Mouse (Mus musculus): Measurements from ENCODE around the gene Dusp5.
"Not testable (repeated sequence)": the region's sequence is repeated elsewhere in the genome, so short reads cannot be mapped to it uniquely, and the experiment has no call there.

Gene Dusp5

DNA sequence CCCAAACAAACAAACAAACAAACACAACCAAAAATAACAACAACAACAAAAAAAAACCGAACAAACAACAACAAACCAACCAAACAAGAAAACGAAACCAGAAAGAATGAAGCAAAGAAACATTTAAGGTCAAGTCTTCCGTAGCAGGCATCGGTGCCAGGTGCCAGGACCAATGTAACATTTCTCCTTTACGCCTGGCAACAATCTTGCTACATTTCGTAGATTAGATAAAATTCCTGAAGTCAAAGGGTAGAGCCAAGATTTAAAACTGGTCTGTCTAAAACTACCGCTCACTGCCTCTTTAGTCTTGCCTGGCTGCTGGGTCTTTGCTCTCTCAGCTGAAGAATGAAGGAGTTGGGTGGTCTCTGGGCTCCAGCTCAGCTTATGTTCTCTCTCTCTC, 47.2 kb downstream of the Dusp5 start:
- no peak for DNase-seq (ENCODE audit: low spot score)

DNA sequence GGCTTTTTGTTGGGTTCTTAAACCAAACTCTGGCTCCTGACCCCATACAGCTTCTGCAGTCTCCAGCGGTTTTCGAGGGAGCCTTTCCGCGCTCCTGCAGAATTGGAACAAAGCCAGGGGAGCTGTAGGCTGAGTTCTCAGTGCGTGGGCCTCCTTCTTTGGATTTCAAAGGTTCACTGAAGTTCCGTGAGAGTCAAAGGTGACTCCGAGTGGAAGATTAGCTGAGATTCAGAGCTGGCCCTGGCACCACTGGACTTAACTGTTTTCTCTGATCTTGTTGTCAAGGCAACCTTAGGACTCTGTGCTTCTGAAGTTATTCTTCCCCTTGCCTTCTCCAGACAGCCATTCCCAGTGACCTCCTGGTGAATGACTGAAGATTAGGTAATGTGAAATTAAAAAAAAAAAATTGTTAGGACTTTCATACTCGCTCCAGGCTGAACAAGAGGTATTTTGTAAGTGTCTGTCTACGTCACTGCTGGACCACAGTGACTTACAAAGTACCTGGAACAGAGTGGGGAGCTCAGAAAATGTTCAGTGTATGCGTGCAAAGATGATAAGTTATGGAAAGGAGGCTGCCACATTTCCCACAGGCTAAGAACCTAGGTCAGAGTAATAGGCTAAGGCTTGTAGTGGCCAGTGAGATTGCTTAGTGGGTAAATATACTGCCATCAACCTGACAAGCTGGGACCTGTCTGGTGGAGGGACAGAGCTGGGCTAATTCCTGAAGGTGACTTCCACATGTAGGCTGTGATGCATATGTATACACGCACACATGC, 48.3 kb downstream of the Dusp5 start:
- peak; percentile 57 for DNase-seq (ENCODE audit: low spot score)

DNA sequence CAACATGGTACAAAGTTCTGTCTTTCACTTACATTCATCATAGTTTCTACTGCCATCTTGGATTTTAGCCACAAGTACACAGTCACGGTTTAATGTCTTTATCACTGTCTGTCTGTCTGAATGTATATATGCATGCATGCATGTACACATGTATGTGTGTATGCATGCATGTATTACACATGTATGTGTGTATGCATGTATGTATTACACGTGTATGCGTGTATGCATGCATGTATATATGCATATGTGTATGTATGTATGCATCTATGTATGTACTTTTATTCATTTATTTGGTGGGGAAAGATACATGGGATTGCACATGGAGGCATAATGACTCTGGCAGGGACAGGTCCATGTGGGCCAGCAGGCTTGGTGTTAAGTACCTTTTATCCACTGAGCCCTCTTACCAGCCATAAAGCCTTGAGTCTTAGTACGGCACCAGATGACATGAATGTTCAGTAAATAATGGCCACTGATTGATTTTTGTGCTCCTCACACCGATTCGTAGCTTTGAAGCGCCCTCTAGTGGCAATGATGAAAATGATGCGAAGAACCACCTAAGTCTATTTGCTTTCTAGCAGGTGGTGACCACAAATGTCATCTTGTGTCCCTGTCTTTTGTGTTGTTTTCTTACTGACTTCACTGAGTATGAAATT, 49.8 kb downstream of the Dusp5 start:
- DNase-seq (ENCODE audit: low spot score) = peak; percentile 65

DNA sequence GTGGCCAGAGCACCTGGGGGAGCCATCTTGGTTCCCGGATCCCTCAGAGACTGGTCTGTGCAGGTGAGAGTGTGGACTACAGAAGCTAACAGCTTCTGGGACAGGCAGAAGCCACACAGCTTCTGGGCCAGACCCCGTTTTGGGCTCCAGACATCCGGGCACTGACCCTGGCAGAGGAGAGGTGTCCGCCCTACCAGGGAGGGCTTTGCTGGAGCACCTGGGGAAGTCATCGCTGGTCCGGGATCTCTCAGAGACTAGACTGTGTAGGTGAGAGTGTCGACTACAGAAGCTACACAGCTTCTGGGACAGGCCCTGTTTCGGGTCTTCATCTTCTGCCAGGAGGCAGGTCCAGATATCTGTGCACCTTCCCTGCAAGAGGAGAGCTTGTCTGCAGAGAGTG, 51.4 kb downstream of the Dusp5 start:
- DNase-seq (ENCODE audit: low spot score) = not testable (repeated sequence)

DNA sequence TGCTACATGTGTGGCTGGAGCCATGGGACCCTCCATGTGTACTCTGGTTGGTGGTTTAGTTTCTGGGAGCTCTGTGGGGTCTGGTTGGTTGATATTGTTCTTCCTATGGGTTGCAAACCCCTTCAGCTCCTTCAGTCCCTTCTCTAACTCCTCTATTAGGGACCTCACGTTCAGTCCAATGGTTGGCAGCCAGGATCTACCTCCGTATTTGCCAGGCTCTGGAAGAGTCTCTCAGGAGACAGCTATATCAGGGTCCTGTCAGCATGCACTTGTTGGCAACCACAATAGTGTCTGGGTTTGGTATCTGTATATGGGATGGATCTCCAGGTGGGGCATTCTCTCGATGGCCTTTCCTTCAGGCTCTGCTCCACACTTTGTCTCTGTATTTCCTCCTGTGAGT, 58.8 kb downstream of the Dusp5 start:
- not testable (repeated sequence) for DNase-seq (ENCODE audit: low spot score)

GRCm38 (mm10) chr19:53588968-53589367, 60.1 kb downstream of the Dusp5 start, which contains the start of gene Nutf2-ps1:
Gene Nutf2-ps1 (minus strand): TSS chr19:53589068.
- DNase-seq (ENCODE audit: low spot score) = not testable (repeated sequence)

Data from testis, postnatal 10 days (tissue).